Mouse (Mus musculus): ENCODE results near the gene Serinc3. TPM values are rescaled to one million over a fixed set of nuclear protein-coding genes. Genes with fewer than 3 reads are reported as not detected.

Serinc3 gene
- polyA plus RNA-seq, 1 experiment from 2014 or later = 112 TPM

DNA sequence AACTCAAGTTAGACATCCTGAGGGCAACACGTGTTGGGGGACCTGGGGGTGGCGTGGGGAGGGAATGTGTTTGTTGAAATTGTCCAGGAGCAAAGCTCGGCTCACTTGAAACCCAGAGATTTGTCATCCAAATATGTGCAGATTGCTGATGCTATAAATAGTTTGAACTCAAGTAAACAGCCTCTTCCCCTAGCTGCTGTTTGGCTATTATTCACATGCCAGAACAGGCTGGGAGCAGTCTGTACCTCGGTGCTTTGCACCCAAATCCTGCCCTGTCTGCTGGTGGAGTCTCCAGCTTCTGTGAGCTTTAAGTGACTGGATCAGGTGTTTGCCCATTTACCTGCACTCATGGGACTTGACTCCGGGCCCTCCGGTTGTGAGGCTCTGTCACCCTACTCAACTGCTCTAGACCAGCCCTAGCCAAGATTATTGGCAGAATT is 40.9 kb upstream of the Serinc3 start:
- peak overlapping the region; percentile 25; the same call in 1 of the 2 replicates for H3K4me2 ChIP-seq
- peaks cover 95% of the 10 kb centered on the region for H3K4me1 ChIP-seq (replicated peaks)
- no peak; the same call in 1 of the 2 replicates for ATAC-seq (ENCODE audit: low read depth)
- H3K9me3 ChIP-seq (replicated peaks) = no peaks in the 10 kb centered on the region
- WGBS (ENCODE audit: insufficient replicate concordance) = 46% methylated on average over 6 of the region's 6 CpGs
- H3K27me3 ChIP-seq = no peaks in the 10 kb centered on the region
- H3K36me3 ChIP-seq = 0 out of 2 replicates have a peak, but pooled peaks cover 4% of the 10 kb centered on the region
- H3K4me3 ChIP-seq (replicated peaks) = no peak overlapping the region
- no peak for DNase-seq
- H3K9ac ChIP-seq = peak overlapping the region; percentile 33; the same call in 1 of the 2 replicates
- H3K27ac ChIP-seq = peak overlapping the region; percentile 60

- ATAC-seq (ENCODE audit: low read depth) (no peak), DNase-seq (no peak)
- Histone ChIP-seq H3K4me2 (no peak overlapping the region), H3K9me3 (replicated peaks) (no peaks in the 10 kb centered on the region), H3K27ac (peak overlapping the region; percentile 40), H3K4me1 (replicated peaks) (peaks cover 90% of the 10 kb centered on the region), H3K27me3 (no peaks in the 10 kb centered on the region), H3K9ac (no peak overlapping the region), H3K36me3 (0 out of 2 replicates have a peak, but pooled peaks cover 6% of the 10 kb centered on the region), H3K4me3 (replicated peaks) (no peak overlapping the region)
- WGBS (ENCODE audit: insufficient replicate concordance) = 63% methylated on average over 4 of the region's 4 CpGs
Measured at GRCm38 (mm10) chr2:163685287-163685686, 40.4 kb upstream of the Serinc3 start.

DNA sequence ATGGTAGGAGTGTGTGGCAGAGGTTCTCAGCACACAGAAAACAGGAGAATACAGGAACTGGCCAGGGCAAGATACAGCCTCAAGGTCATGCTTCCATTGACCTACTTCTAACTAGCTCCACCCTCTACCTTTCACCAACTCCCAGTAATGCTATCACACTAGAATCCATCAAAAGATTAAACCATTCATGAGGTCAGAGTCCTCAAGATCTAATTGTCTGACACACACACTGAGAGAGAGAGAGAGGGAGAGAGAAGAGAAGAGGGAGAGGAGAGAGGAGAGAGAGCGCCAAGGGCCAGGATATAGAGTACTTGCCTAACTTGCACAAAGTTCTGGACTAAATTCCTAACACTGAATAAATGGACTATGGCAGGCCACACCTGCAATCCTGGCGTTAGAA is 37.4 kb upstream of the Serinc3 start:
- ATAC-seq (ENCODE audit: low read depth) = no peak
- no peaks in the 10 kb centered on the region for H3K27me3 ChIP-seq
- H3K36me3 ChIP-seq = 0 out of 2 replicates have a peak, but pooled peaks cover 6% of the 10 kb centered on the region
- H3K4me2 ChIP-seq = no peak overlapping the region
- no peak overlapping the region for H3K27ac ChIP-seq
- WGBS (ENCODE audit: insufficient replicate concordance) = 79% methylated on average over 2 of the region's 2 CpGs
- H3K9me3 ChIP-seq (replicated peaks) = no peaks in the 10 kb centered on the region
- H3K4me3 ChIP-seq (replicated peaks) = no peak overlapping the region
- no peak overlapping the region for H3K9ac ChIP-seq
- H3K4me1 ChIP-seq (replicated peaks) = peaks cover 65% of the 10 kb centered on the region
- DNase-seq = no peak

DNA sequence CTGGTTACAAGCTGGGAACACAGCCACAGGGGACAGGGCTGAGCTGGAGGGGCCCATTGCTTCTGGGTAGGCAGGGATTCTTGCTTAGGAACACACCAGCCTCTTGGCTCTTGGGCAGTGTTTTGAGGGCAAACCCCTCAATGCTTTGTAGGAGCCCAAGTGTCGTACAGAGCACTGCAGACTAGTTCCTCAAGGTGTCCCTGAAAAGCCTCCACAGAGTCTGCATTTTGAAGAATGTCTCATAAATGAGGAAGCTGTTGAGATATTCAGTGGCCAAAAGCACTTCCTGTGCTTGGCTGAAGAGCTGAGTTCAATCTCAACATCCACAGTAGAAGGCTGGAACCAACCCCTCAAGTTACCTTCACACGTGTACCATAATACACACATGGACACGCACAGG is 31.8 kb upstream of the Serinc3 start:
- ATAC-seq (ENCODE audit: low read depth) = no peak

DNA sequence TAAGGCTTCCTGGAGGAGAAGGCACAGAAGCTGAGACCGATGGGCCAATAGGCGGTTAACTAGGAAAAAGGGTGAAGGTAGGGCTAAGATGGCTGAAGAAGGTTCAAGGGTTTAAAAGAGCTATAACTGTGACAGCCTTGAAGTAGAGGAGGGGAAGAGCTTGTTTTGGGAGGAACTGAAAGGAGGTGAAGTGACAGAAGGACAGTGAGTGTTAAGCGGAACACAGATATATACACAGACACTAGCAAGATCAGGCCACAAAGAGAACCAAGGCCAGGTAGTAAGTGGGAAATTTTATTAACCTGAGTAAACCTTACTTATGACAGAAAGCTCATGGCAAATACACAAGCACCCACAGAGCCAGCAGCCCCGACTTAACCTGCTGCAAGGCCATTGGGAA is 31.4 kb upstream of the Serinc3 start:
- H3K4me1 ChIP-seq (replicated peaks) = peaks cover 56% of the 10 kb centered on the region
- peak overlapping the region; percentile 30 for H3K27ac ChIP-seq
- H3K4me2 ChIP-seq = no peak overlapping the region
- no peak for DNase-seq
- no peak for ATAC-seq (ENCODE audit: low read depth)
- no peaks in the 10 kb centered on the region for H3K9me3 ChIP-seq (replicated peaks)
- H3K9ac ChIP-seq = no peak overlapping the region
- no peaks in the 10 kb centered on the region for H3K27me3 ChIP-seq
- 0 out of 2 replicates have a peak, but pooled peaks cover 6% of the 10 kb centered on the region for H3K36me3 ChIP-seq
- no peak overlapping the region for H3K4me3 ChIP-seq (replicated peaks)
- WGBS (ENCODE audit: insufficient replicate concordance) = 81% methylated on average over 4 of the region's 4 CpGs

More for the DNA sequence above, 31.8 kb upstream of the Serinc3 start:
- H3K27ac ChIP-seq = peak overlapping the region; percentile 30
- 0 out of 2 replicates have a peak, but pooled peaks cover 6% of the 10 kb centered on the region for H3K36me3 ChIP-seq
- no peak overlapping the region for H3K4me3 ChIP-seq (replicated peaks)
- no peak for DNase-seq
- H3K4me1 ChIP-seq (replicated peaks) = peaks cover 57% of the 10 kb centered on the region
- 73% methylated on average over 3 of the region's 3 CpGs for WGBS (ENCODE audit: insufficient replicate concordance)
- H3K9me3 ChIP-seq (replicated peaks) = no peaks in the 10 kb centered on the region
- no peak overlapping the region for H3K9ac ChIP-seq
- H3K4me2 ChIP-seq = no peak overlapping the region
- H3K27me3 ChIP-seq = no peaks in the 10 kb centered on the region

- WGBS (ENCODE audit: insufficient replicate concordance) = 62% methylated on average over 6 of the region's 6 CpGs
- Histone ChIP-seq H3K27me3 (no peaks in the 10 kb centered on the region), H3K9me3 (replicated peaks) (no peaks in the 10 kb centered on the region), H3K4me3 (replicated peaks) (no peak overlapping the region), H3K4me2 (no peak overlapping the region), H3K36me3 (0 out of 2 replicates have a peak, but pooled peaks cover under 1% of the 10 kb centered on the region), H3K27ac (0 out of 2 replicates have a peak overlapping the region, but pooled peaks have one; percentile 52), H3K4me1 (replicated peaks) (peaks cover 51% of the 10 kb centered on the region), H3K9ac (no peak overlapping the region)
- no peak for DNase-seq
- ATAC-seq (ENCODE audit: low read depth) = no peak
Measured at GRCm38 (mm10) chr2:163675662-163676061, 30.7 kb upstream of the Serinc3 start.

DNA sequence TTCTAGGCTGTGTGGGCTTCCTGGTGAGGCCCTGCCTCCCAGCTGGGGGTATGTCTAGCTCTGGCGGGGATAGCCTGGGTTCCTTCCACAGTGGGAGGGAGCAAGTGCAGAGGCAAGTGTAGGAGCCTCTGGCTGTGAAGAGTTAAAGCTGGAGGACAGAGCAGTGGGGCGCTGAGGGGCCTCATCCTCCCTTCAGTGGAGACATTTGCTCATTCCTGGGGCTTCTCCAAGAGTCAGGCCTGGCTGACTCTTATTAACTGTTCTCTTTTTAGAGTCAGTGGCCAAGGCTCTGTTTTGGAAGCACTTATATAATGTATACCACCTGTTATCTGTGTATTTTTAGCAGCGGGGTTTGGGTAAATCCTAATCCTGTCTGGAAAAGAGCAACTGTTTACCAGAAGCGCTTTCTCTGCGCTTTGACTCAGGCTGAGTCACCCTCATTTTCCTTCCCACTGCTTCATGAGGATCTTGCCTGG is 30.3 kb upstream of the Serinc3 start:
- no peak for DNase-seq

DNA sequence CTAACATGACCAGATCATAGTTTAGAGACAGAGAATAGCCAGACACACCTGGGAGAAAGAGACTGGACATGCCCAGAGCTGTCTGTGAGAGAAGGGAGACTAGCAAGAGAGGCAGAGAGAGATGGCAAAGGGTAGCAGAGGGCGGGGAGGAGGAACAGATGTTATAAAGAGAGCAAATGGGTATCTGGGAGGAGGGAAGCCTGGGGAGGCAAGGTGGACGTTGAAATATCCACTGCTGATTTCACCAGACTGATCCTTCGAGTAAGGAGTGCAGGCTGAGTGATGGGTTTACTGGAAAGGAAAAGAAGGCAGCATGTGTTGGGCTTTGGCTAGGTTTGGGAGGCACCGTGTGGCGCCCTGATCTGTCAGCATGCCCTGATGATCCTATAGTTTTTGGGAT is 29.5 kb upstream of the Serinc3 start:
- H3K27me3 ChIP-seq = no peaks in the 10 kb centered on the region
- H3K4me2 ChIP-seq = no peak overlapping the region
- WGBS (ENCODE audit: insufficient replicate concordance) = 68% methylated on average over 5 of the region's 5 CpGs
- ATAC-seq (ENCODE audit: low read depth) (no peak), DNase-seq (no peak)
- H3K27ac ChIP-seq = peak overlapping the region; percentile 62; the same call in 1 of the 2 replicates
- H3K9ac ChIP-seq = peak overlapping the region; percentile 34; the same call in 1 of the 2 replicates
- H3K36me3 ChIP-seq = no peaks in the 10 kb centered on the region
- H3K4me1 ChIP-seq (replicated peaks) = peaks cover 54% of the 10 kb centered on the region
- H3K4me3 ChIP-seq (replicated peaks) = no peak overlapping the region
- H3K9me3 ChIP-seq (replicated peaks) = no peaks in the 10 kb centered on the region

More for the DNA sequence above, 30.3 kb upstream of the Serinc3 start:
- no peak for ATAC-seq (ENCODE audit: low read depth)
- H3K4me3 ChIP-seq (replicated peaks) = no peak overlapping the region
- peak overlapping the region; percentile 34; the same call in 1 of the 2 replicates for H3K9ac ChIP-seq
- WGBS (ENCODE audit: insufficient replicate concordance) = 63% methylated on average over 5 of the region's 5 CpGs
- H3K4me1 ChIP-seq (replicated peaks) = peaks cover 54% of the 10 kb centered on the region
- no peaks in the 10 kb centered on the region for H3K9me3 ChIP-seq (replicated peaks)
- H3K27ac ChIP-seq = peak overlapping the region; percentile 62; the same call in 1 of the 2 replicates
- no peaks in the 10 kb centered on the region for H3K36me3 ChIP-seq
- H3K4me2 ChIP-seq = no peak overlapping the region
- H3K27me3 ChIP-seq = no peaks in the 10 kb centered on the region

DNA sequence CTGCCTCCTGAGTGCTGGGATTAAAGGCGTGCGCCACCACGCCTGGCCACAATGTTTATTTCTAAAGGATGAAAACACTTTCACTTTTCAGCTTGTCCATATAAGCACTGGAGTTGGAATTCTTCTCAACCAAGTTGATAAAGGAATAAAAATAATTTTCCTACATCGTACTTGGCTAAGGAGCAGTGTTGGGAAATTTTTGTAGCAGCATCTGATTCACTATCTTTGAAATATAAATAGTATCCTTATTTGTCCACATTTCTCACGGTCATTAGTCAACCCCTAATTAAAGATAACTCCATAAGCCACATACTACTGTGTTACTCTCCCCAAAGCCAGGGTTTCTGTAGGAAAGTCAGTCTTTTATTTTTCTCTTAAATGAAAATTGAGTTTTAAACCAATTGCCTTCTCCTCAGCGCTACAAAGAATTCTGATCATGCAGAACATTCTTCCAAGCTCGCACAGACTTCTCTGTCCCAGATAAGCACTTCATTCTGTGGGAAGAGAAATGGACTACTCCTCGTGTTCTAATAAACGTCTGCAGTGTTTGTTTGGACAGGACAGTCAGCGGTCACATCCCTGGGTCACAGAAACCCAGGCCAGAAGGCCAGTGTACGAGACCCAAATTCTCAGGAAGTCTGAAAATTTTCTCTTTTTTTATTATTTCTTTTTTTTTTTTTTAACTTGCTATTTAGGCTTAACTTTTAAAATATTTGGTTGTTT is 26.1 kb upstream of the Serinc3 start:
- DNase-seq (no peak), ATAC-seq (ENCODE audit: low read depth) (no peak)
- H3K4me1 ChIP-seq (replicated peaks) = peaks cover 61% of the 10 kb centered on the region
- H3K27ac ChIP-seq = no peak overlapping the region
- H3K4me3 ChIP-seq (replicated peaks) = no peak overlapping the region
- WGBS (ENCODE audit: insufficient replicate concordance) = 74% methylated on average over 11 of the region's 11 CpGs
- H3K36me3 ChIP-seq = 0 out of 2 replicates have a peak, but pooled peaks cover under 1% of the 10 kb centered on the region
- no peak overlapping the region for H3K9ac ChIP-seq
- H3K27me3 ChIP-seq = no peaks in the 10 kb centered on the region
- no peaks in the 10 kb centered on the region for H3K9me3 ChIP-seq (replicated peaks)
- no peak overlapping the region for H3K4me2 ChIP-seq

GRCm38 (mm10) chr2:163667045-163667444 is 22.1 kb upstream of the Serinc3 start:
- H3K9ac ChIP-seq = no peak overlapping the region
- no peak overlapping the region for H3K4me3 ChIP-seq (replicated peaks)
- DNase-seq (no peak), ATAC-seq (ENCODE audit: low read depth) (no peak)
- no peak overlapping the region for H3K4me2 ChIP-seq
- no peak overlapping the region for H3K27ac ChIP-seq
- H3K27me3 ChIP-seq = no peaks in the 10 kb centered on the region
- 89% methylated on average over 1 of the region's 1 CpGs for WGBS (ENCODE audit: insufficient replicate concordance)
- peaks cover 58% of the 10 kb centered on the region for H3K4me1 ChIP-seq (replicated peaks)
- no peaks in the 10 kb centered on the region for H3K9me3 ChIP-seq (replicated peaks)
- H3K36me3 ChIP-seq = peaks cover 9% of the 10 kb centered on the region; the same call in 1 of the 2 replicates

DNA sequence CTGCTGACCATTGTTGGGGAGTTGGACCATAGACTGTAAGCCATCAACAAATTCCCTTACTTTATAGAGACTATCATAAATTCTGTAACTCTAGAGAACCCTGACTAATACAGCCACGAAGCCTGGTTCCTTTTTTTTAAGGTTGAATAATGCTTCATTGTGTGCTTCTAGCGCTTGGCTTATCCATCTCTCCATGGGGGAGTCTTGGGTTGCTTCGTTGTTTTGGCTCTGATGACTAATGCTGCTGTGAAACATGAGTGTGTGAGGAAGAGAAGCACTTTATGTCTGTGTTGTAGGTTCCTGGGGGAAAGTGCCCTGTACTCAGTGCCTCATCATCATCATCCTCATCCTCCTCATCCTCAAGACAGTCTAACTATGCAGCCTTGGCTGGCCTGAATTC is 19.0 kb upstream of the Serinc3 start:
- no peak overlapping the region for H3K27ac ChIP-seq
- DNase-seq = no peak
- H3K9me3 ChIP-seq (replicated peaks) = no peaks in the 10 kb centered on the region
- peaks cover 77% of the 10 kb centered on the region for H3K4me1 ChIP-seq (replicated peaks)
- H3K4me2 ChIP-seq = no peak overlapping the region
- no peak for ATAC-seq (ENCODE audit: low read depth)
- no peak overlapping the region for H3K4me3 ChIP-seq (replicated peaks)
- no peak overlapping the region for H3K9ac ChIP-seq
- H3K27me3 ChIP-seq = no peaks in the 10 kb centered on the region
- 67% methylated on average over 3 of the region's 3 CpGs for WGBS (ENCODE audit: insufficient replicate concordance)
- H3K36me3 ChIP-seq = peaks cover 17% of the 10 kb centered on the region
